Mouse (Mus musculus): ENCODE results near the gene Runx2.

DNA sequence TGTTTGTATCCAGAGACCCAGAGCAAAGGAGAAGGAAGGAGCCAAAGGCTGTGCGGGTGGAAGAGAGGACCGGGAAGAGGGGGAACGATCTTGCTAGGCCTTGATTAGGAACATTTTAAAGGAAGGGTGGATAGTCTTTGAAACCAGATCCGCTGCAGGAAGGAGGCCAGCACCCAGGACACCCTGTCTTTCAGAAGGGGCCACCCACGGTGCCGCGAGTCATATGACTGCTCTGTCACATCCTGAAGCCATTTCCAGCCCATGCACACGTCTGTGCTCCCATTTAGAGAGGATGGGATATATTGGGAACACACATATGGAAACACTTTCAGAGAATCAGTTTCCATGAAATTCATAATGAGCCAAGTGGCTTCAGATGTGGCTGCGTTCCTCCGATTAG lies 196.4 kb downstream of the Runx2 start:
- TF ChIP-seq CTCF (IDR thresholded peaks at IDR 0.05; ENCODE audit: extremely low read depth, insufficient read length, insufficient replicate concordance, low read depth, low read length) (no peak), POLR2A (IDR thresholded peaks at IDR 0.05; ENCODE audit: low read depth, low read length) (no peak)
